In genomic region chr2:168465646-168466045, GRCm38 (mm10) we compare ENCODE assay signal across 20 mouse cellular contexts.
A peak's percentile ranks its signal among the peaks of the same experiment; 100 is the strongest.
DNase-seq lines count a peak whose midpoint lies in the region; ATAC-seq and TF ChIP-seq lines count a peak whose summit lies in the region.
"Had no signal": no experiment of that assay in that cellular context is flagged by ENCODE, and none has a peak within 500 bp of the region (broad histone marks: within the 10 kb centered on the region; RNA-seq: fewer than 3 reads in every experiment).

No protein-coding gene starts in this region.

- no peak overlapping the region for H3K4me2 ChIP-seq in hindbrain, postnatal 0 days (ENCODE audit: low read depth, low read length)
- H3K4me2 ChIP-seq in hindbrain, embryonic 12.5 days (replicated peaks): no peak overlapping the region
- H3K4me2 ChIP-seq in embryonic facial prominence, embryonic 13.5 days: no peak overlapping the region
- no peak overlapping the region for H3K4me2 ChIP-seq in liver, embryonic 12.5 days
- H3K4me2 ChIP-seq: heart, embryonic 13.5 days; liver, embryonic 11.5 days; midbrain, embryonic 12.5 days had no signal

- H3K36me3 ChIP-seq in hindbrain, postnatal 0 days (ENCODE audit: insufficient read depth, low read length): no peaks in the 10 kb centered on the region
- H3K36me3 ChIP-seq in hindbrain, embryonic 12.5 days: no peaks in the 10 kb centered on the region
- no peaks in the 10 kb centered on the region for H3K36me3 ChIP-seq in embryonic facial prominence, embryonic 13.5 days
- H3K36me3 ChIP-seq in liver, embryonic 12.5 days: no peaks in the 10 kb centered on the region
- H3K36me3 ChIP-seq: heart, embryonic 13.5 days; midbrain, embryonic 12.5 days had no signal

- H3K9me3 ChIP-seq in hindbrain, postnatal 0 days (ENCODE audit: low read length): no peaks in the 10 kb centered on the region
- H3K9me3 ChIP-seq in hindbrain, embryonic 12.5 days (replicated peaks): no peaks in the 10 kb centered on the region
- H3K9me3 ChIP-seq in embryonic facial prominence, embryonic 13.5 days: no peaks in the 10 kb centered on the region
- no peaks in the 10 kb centered on the region for H3K9me3 ChIP-seq in liver, embryonic 12.5 days (replicated peaks)
- H3K9me3 ChIP-seq: heart, embryonic 13.5 days; midbrain, embryonic 12.5 days had no signal

- no peak for ATAC-seq in hindbrain, postnatal 0 days
- no peak for ATAC-seq in hindbrain, embryonic 12.5 days (ENCODE audit: low FRiP score)
- no peak for ATAC-seq in embryonic facial prominence, embryonic 13.5 days (ENCODE audit: insufficient number of reproducible peaks, insufficient read depth, low FRiP score, low TSS enrichment, low read depth)
- no peak for ATAC-seq in liver, embryonic 12.5 days
- ATAC-seq: forebrain, embryonic 16.5 days; inflammation-experienced regulatory T-cells, adult 6 months had no signal

- H3K4me1 ChIP-seq in hindbrain, postnatal 0 days (ENCODE audit: insufficient read depth, low read length): no peaks in the 10 kb centered on the region
- peaks cover 17% of the 10 kb centered on the region for H3K4me1 ChIP-seq in hindbrain, embryonic 12.5 days
- peaks cover 40% of the 10 kb centered on the region for H3K4me1 ChIP-seq in embryonic facial prominence, embryonic 13.5 days
- no peaks in the 10 kb centered on the region for H3K4me1 ChIP-seq in liver, embryonic 12.5 days
- H3K4me1 ChIP-seq: heart, embryonic 13.5 days had no signal

- H3K9ac ChIP-seq in hindbrain, postnatal 0 days (replicated peaks; ENCODE audit: low read length): no peak overlapping the region
- H3K9ac ChIP-seq in hindbrain, embryonic 12.5 days: no peak overlapping the region
- H3K9ac ChIP-seq in embryonic facial prominence, embryonic 13.5 days: no peak overlapping the region
- H3K9ac ChIP-seq in liver, embryonic 12.5 days: no peak overlapping the region
- H3K9ac ChIP-seq: heart, embryonic 13.5 days; midbrain, embryonic 12.5 days had no signal

- H3K27ac ChIP-seq in hindbrain, postnatal 0 days: no peak overlapping the region
- no peak overlapping the region for H3K27ac ChIP-seq in hindbrain, embryonic 12.5 days
- H3K27ac ChIP-seq in embryonic facial prominence, embryonic 13.5 days: peak overlapping the region; percentile 66
- H3K27ac ChIP-seq in liver, embryonic 12.5 days: no peak overlapping the region
- H3K27ac ChIP-seq: heart, embryonic 13.5 days; left cerebral cortex, adult 2 months; midbrain, embryonic 12.5 days had no signal

- intact Hi-C loops in gastrocnemius, postnatal 36 days (cut with DNase I): loop anchor here (10.0 kb wide), 1 partner anchor 279 kb away; the partner anchor contains the start of gene Atp9a

- WGBS in hindbrain, postnatal 0 days: 62% methylated on average over 5 of the region's 5 CpGs
- WGBS in hindbrain, embryonic 12.5 days: 77% methylated on average over 5 of the region's 5 CpGs
- WGBS in embryonic facial prominence, embryonic 13.5 days: 67% methylated on average over 5 of the region's 5 CpGs
- 72% methylated on average over 5 of the region's 5 CpGs for WGBS in liver, embryonic 12.5 days (ENCODE audit: insufficient replicate concordance)

- H3K4me3 ChIP-seq in hindbrain, postnatal 0 days (ENCODE audit: low read length): no peak overlapping the region
- H3K4me3 ChIP-seq in hindbrain, embryonic 12.5 days: no peak overlapping the region
- H3K4me3 ChIP-seq in embryonic facial prominence, embryonic 13.5 days: no peak overlapping the region
- no peak overlapping the region for H3K4me3 ChIP-seq in liver, embryonic 12.5 days
- H3K4me3 ChIP-seq: heart, embryonic 13.5 days; left cerebral cortex, adult 2 months; midbrain, embryonic 12.5 days had no signal

- DNase-seq in gastrocnemius, postnatal 10 days: peak; percentile 34
- no peak for DNase-seq in gastrocnemius, postnatal 36 days
- peak; percentile 31 for DNase-seq in hindbrain, postnatal 0 days (ENCODE audit: low spot score)
- peak; percentile 60 for DNase-seq in NIH3T3 (ENCODE audit: low read depth)
- no peak for DNase-seq in frontal cortex, postnatal 10 days (ENCODE audit: low spot score in 2 of 2)
- DNase-seq: B cell, adult 2 months; cerebellum, adult 9-11 months; kidney, adult 8-10 months; kidney, postnatal 25 days; lung, adult 2 months; thymus, postnatal 25 days had no signal

- TF ChIP-seq CTCF in hindbrain, postnatal 0 days (IDR thresholded peaks at IDR 0.05; ENCODE audit: low read depth): no peak

- no peaks in the 10 kb centered on the region for H3K27me3 ChIP-seq in hindbrain, postnatal 0 days (ENCODE audit: insufficient read depth, low read length)
- no peaks in the 10 kb centered on the region for H3K27me3 ChIP-seq in hindbrain, embryonic 12.5 days
- no peaks in the 10 kb centered on the region for H3K27me3 ChIP-seq in embryonic facial prominence, embryonic 13.5 days
- H3K27me3 ChIP-seq in liver, embryonic 12.5 days (replicated peaks): peaks cover 10% of the 10 kb centered on the region; the same call in 1 of the 2 replicates
- H3K27me3 ChIP-seq: midbrain, embryonic 12.5 days had no signal

Comparison
In these comparisons a context has a peak if more than half of its experiments do, and no peak if none do; other contexts are left out.
1. DNase-seq: peak in gastrocnemius, postnatal 10 days (single experiment), hindbrain, postnatal 0 days (single experiment) and NIH3T3 (single experiment); none in gastrocnemius, postnatal 36 days (0 of 2) and frontal cortex, postnatal 10 days (0 of 2).